In the genomic region with DNA sequence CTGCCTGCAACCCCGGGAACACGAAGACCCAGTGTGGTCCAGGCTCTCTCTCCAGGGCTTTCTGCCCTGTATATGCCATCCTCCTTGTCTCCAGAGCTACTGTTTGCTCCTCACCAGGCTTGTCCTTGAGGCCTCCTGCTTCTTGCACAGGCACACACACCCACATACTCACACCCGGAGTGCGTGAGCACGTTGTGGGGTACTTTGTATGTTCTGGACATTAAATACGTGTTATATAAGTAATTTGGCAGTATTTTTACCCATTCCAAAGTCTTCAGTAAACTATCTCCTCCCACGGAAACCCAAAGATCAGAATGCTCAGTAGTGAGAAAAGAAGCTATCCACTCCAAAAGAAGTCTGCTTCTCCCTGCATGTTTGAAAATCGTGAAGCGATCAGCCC, we compare ENCODE assay signal across 28 mouse cellular contexts.
DNase-seq lines count a peak whose midpoint lies in the region; ATAC-seq lines count a peak whose summit lies in the region.
"Had no signal": no experiment of that assay in that cellular context is flagged by ENCODE, and none has a peak within 500 bp of the region (broad histone marks: within the 10 kb centered on the region; RNA-seq: fewer than 3 reads in every experiment).

No protein-coding gene starts in this region.

- no peaks in the 10 kb centered on the region for H3K9me3 ChIP-seq in kidney, embryonic 15.5 days (replicated peaks)
- no peaks in the 10 kb centered on the region for H3K9me3 ChIP-seq in kidney, embryonic 14.5 days (ENCODE audit: control insufficient read depth, low read length)
- H3K9me3 ChIP-seq in neural tube, embryonic 14.5 days (ENCODE audit: control insufficient read depth, low read length): no peaks in the 10 kb centered on the region
- H3K9me3 ChIP-seq: forebrain, embryonic 13.5 days; heart, embryonic 15.5 days; limb, embryonic 13.5 days; neural tube, embryonic 13.5 days; stomach, embryonic 15.5 days had no signal

- no peaks in the 10 kb centered on the region for H3K36me3 ChIP-seq in kidney, embryonic 15.5 days
- H3K36me3 ChIP-seq in kidney, embryonic 14.5 days (ENCODE audit: control insufficient read depth, insufficient read depth, low read length): no peaks in the 10 kb centered on the region
- no peaks in the 10 kb centered on the region for H3K36me3 ChIP-seq in neural tube, embryonic 14.5 days (ENCODE audit: control insufficient read depth, insufficient read depth, low read length)
- H3K36me3 ChIP-seq: heart, embryonic 15.5 days; limb, embryonic 13.5 days; neural tube, embryonic 13.5 days; stomach, embryonic 15.5 days had no signal

- no peak overlapping the region for H3K9ac ChIP-seq in kidney, embryonic 15.5 days
- H3K9ac ChIP-seq in kidney, embryonic 14.5 days (ENCODE audit: low read depth, low read length): no peak overlapping the region
- no peak overlapping the region for H3K9ac ChIP-seq in neural tube, embryonic 14.5 days (replicated peaks; ENCODE audit: low read depth, low read length)
- H3K9ac ChIP-seq: forebrain, embryonic 13.5 days; heart, embryonic 15.5 days; limb, embryonic 13.5 days; liver, postnatal 0 days; neural tube, embryonic 13.5 days; stomach, embryonic 15.5 days had no signal

- 0 out of 2 replicates have a peak overlapping the region, but pooled peaks have one; percentile 3 for H3K27ac ChIP-seq in kidney, embryonic 15.5 days
- H3K27ac ChIP-seq in kidney, embryonic 14.5 days (ENCODE audit: low read depth, low read length): no peak overlapping the region
- peak overlapping the region; percentile 13; the same call in 1 of the 2 replicates for H3K27ac ChIP-seq in neural tube, embryonic 14.5 days (ENCODE audit: low read depth, low read length)
- H3K27ac ChIP-seq: forebrain, embryonic 13.5 days; heart, embryonic 15.5 days; layer of hippocampus, adult 2 months; limb, embryonic 13.5 days; neural tube, embryonic 13.5 days; stomach, embryonic 15.5 days had no signal

- no peaks in the 10 kb centered on the region; the same call in 1 of the 2 replicates for H3K27me3 ChIP-seq in kidney, embryonic 15.5 days
- no peaks in the 10 kb centered on the region for H3K27me3 ChIP-seq in kidney, embryonic 14.5 days (ENCODE audit: control insufficient read depth, insufficient read depth, low read length)
- H3K27me3 ChIP-seq in neural tube, embryonic 14.5 days (ENCODE audit: control insufficient read depth, insufficient read depth, low read length): no peaks in the 10 kb centered on the region
- H3K27me3 ChIP-seq: CH12.LX; forebrain, embryonic 13.5 days; heart, embryonic 15.5 days; limb, embryonic 13.5 days; neural tube, embryonic 13.5 days; stomach, embryonic 15.5 days had no signal

- H3K4me3 ChIP-seq in kidney, embryonic 15.5 days (replicated peaks): no peak overlapping the region
- H3K4me3 ChIP-seq in kidney, embryonic 14.5 days (ENCODE audit: low read length): no peak overlapping the region
- no peak overlapping the region for H3K4me3 ChIP-seq in neural tube, embryonic 14.5 days (ENCODE audit: low read depth, low read length)
- H3K4me3 ChIP-seq: forebrain, embryonic 13.5 days; heart, embryonic 15.5 days; layer of hippocampus, adult 2 months; limb, embryonic 13.5 days; neural tube, embryonic 13.5 days; stomach, embryonic 15.5 days had no signal

- peaks cover 6% of the 10 kb centered on the region; the same call in 1 of the 2 replicates for H3K4me1 ChIP-seq in kidney, embryonic 15.5 days
- 0 out of 2 replicates have a peak, but pooled peaks cover 4% of the 10 kb centered on the region for H3K4me1 ChIP-seq in kidney, embryonic 14.5 days (ENCODE audit: control insufficient read depth, insufficient read depth, low read length)
- H3K4me1 ChIP-seq in neural tube, embryonic 14.5 days (ENCODE audit: control insufficient read depth, insufficient read depth, low read length): no peaks in the 10 kb centered on the region
- H3K4me1 ChIP-seq: forebrain, embryonic 13.5 days; heart, embryonic 15.5 days; limb, embryonic 13.5 days; stomach, embryonic 15.5 days had no signal

- no peak for DNase-seq in frontal cortex, postnatal 10 days (ENCODE audit: low spot score in 2 of 2)
- DNase-seq in neural tube, embryonic 10.5 days (ENCODE audit: extremely low spot score, low spot score): no peak
- DNase-seq in telencephalon, adult 2 months (ENCODE audit: low read depth, low spot score): peak; percentile 51
- DNase-seq: adrenal gland, adult 8-10 months; cerebellum, adult 8-10 months; cerebellum, postnatal 25 days; gastrocnemius, postnatal 14 days; kidney, adult 11 months; kidney, postnatal 36 days; liver, postnatal 0 days; lung, postnatal 36 days; retina, postnatal 1 day; thymus, postnatal 14 days had no signal

- no peak overlapping the region for H3K4me2 ChIP-seq in kidney, embryonic 15.5 days
- H3K4me2 ChIP-seq in kidney, embryonic 14.5 days (replicated peaks; ENCODE audit: low read depth, low read length): no peak overlapping the region
- H3K4me2 ChIP-seq in neural tube, embryonic 14.5 days (ENCODE audit: low read depth, low read length): no peak overlapping the region
- H3K4me2 ChIP-seq: forebrain, embryonic 13.5 days; heart, embryonic 15.5 days; limb, embryonic 13.5 days; liver, embryonic 11.5 days; midbrain, embryonic 11.5 days; neural tube, embryonic 13.5 days; stomach, embryonic 15.5 days had no signal

- ATAC-seq in frontal cortex, adult (ENCODE audit: low TSS enrichment): peak; percentile 85
- ATAC-seq in kidney, embryonic 15.5 days (replicated peaks; ENCODE audit: low FRiP score): no peak
- no peak for ATAC-seq in kidney, embryonic 14.5 days (ENCODE audit: low FRiP score, low TSS enrichment)
- no peak for ATAC-seq in neural tube, embryonic 14.5 days (ENCODE audit: low read depth)
- ATAC-seq: forebrain, embryonic 13.5 days; hindbrain, embryonic 16.5 days; liver, postnatal 0 days; midbrain, embryonic 16.5 days had no signal

- 57% methylated on average over 9 of the region's 9 CpGs for WGBS in kidney, embryonic 15.5 days
- 60% methylated on average over 9 of the region's 9 CpGs for WGBS in kidney, embryonic 14.5 days
- WGBS in neural tube, embryonic 14.5 days: 81% methylated on average over 9 of the region's 9 CpGs
